Mouse (Mus musculus) E14TG2a.4 (cell line): ENCODE data around the gene Atp6v1e1.

Experiments used
- H3K27me3 ChIP-seq: 2 replicates; pipeline ENCODE4 v1.6.1; 2014; ENCODE audit warnings: low read length, control low read depth; ENCODE audit not compliant: insufficient read depth
- H3K36me3 ChIP-seq: 2 replicates; pipeline ENCODE4 v1.6.1; 2014; ENCODE audit warnings: low read length, control low read depth; ENCODE audit not compliant: insufficient read depth
- H3K4me1 ChIP-seq: replicated peaks from 2 replicates; pipeline ENCODE4 v1.6.1; 2014; ENCODE audit warnings: low read depth, low read length, control low read depth
- H3K4me3 ChIP-seq: replicated peaks from 2 replicates; pipeline ENCODE4 v1.5.1; 2014; ENCODE audit warnings: mild to moderate bottlenecking, low read length
- H3K9me3 ChIP-seq: 2 replicates; pipeline ENCODE4 v1.6.1; 2014; ENCODE audit warnings: low read length, control low read depth
- CTCF ChIP-seq: conservative IDR thresholded peaks from 2 replicates; pipeline ENCODE4 v1.5.1; 2014; ENCODE audit warnings: low read length
- NANOG ChIP-seq: IDR thresholded peaks from 2 replicates; pipeline ENCODE4 v1.6.1; 2014; ENCODE audit warnings: borderline replicate concordance, low read length, mixed read lengths
- POU5F1 ChIP-seq: IDR thresholded peaks from 2 replicates; pipeline ENCODE4 v1.6.1; 2014; ENCODE audit warnings: low read length, borderline replicate concordance

Atp6v1e1 gene

DNA sequence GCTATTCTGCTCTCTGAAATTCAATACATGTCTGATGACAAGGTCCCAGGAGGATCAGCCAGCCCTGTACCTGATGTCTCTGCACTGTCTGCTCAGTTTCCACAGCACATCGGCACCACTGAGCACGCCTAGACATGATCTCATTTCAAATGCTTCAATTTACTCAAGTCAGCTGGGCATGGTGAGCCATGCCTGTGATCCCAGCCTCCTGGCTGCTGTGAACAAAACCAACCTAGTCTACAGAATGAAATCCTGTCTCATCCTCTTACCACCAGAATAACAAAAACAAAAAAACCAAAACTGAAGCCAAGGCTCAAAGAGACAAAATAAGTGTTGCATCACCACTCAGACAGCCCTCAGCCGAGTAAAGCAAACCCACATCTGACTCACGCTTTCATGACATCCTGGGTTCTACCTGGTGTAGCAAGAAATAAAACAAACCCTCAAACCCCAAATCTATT lies 23.0 kb downstream of the Atp6v1e1 start:
- H3K9me3 ChIP-seq = no peaks in the 10 kb centered on the region
- peaks cover 8% of the 10 kb centered on the region; the same call in 1 of the 2 replicates for H3K4me1 ChIP-seq
- TF ChIP-seq CTCF (no peak), NANOG (no peak), POU5F1 (no peak)
- no peaks in the 10 kb centered on the region for H3K27me3 ChIP-seq
- H3K36me3 ChIP-seq = peaks cover 100% of the 10 kb centered on the region
- H3K4me3 ChIP-seq = no peak overlapping the region

- H3K27me3 ChIP-seq = no peaks in the 10 kb centered on the region
- peaks cover 100% of the 10 kb centered on the region for H3K36me3 ChIP-seq
- H3K4me3 ChIP-seq = no peak overlapping the region
- no peak for TF ChIP-seq POU5F1
- TF ChIP-seq NANOG = no peak
- H3K9me3 ChIP-seq = no peaks in the 10 kb centered on the region
- H3K4me1 ChIP-seq = peaks cover 5% of the 10 kb centered on the region; the same call in 1 of the 2 replicates
Measured at GRCm38 (mm10) chr6:120798905-120799304, 23.7 kb downstream of the Atp6v1e1 start.

GRCm38 (mm10) chr6:120798019-120798418 lies 24.6 kb downstream of the Atp6v1e1 start:
- TF ChIP-seq CTCF (no peak), POU5F1 (no peak), NANOG (no peak)
- no peaks in the 10 kb centered on the region for H3K27me3 ChIP-seq

GRCm38 (mm10) chr6:120796111-120796510 lies 26.5 kb downstream of the Atp6v1e1 start:
- Histone ChIP-seq H3K36me3 (peaks cover 98% of the 10 kb centered on the region), H3K4me1 (peaks cover 28% of the 10 kb centered on the region), H3K9me3 (no peaks in the 10 kb centered on the region), H3K27me3 (no peaks in the 10 kb centered on the region), H3K4me3 (no peak overlapping the region)
- no peak for TF ChIP-seq POU5F1
- TF ChIP-seq CTCF = no peak
- no peak for TF ChIP-seq NANOG

More at GRCm38 (mm10) chr6:120798019-120798418, 24.6 kb downstream of the Atp6v1e1 start:
- Histone ChIP-seq H3K9me3 (no peaks in the 10 kb centered on the region), H3K4me3 (no peak overlapping the region), H3K36me3 (peaks cover 100% of the 10 kb centered on the region), H3K4me1 (peaks cover 13% of the 10 kb centered on the region)

GRCm38 (mm10) chr6:120795422-120796086 lies 27.0 kb downstream of the Atp6v1e1 start:
- Histone ChIP-seq H3K4me3 (no peak overlapping the region), H3K27me3 (no peaks in the 10 kb centered on the region), H3K4me1 (peaks cover 28% of the 10 kb centered on the region), H3K9me3 (no peaks in the 10 kb centered on the region), H3K36me3 (peaks cover 94% of the 10 kb centered on the region)
- TF ChIP-seq CTCF = no peak

DNA sequence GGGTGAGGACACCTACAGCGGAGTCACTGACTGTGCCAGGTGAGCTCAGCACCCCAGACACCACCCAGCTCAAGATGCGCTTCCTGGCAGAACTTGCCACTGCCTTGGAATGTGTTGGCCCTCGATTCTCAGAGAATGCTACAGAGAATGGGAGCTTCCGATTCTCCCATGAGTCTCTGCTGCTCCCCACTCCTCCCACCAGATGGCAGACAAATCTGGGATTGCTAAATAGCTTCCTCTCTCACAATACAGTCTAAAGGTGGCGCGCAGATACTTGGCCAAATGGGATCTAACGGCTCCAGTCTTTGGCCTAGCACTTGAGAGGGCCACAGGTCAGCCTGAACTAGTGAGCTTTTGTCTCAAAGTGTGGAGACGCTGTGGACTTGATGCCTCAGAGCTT lies 29.6 kb downstream of the Atp6v1e1 start:
- no peak for TF ChIP-seq NANOG
- no peak for TF ChIP-seq POU5F1
- TF ChIP-seq CTCF = 0 out of 2 replicates have a peak, but pooled peaks have one; percentile 25
- Histone ChIP-seq H3K4me1 (peaks cover 25% of the 10 kb centered on the region), H3K4me3 (peak overlapping the region; percentile 1; the same call in 1 of the 2 replicates), H3K9me3 (no peaks in the 10 kb centered on the region), H3K27me3 (no peaks in the 10 kb centered on the region), H3K36me3 (peaks cover 82% of the 10 kb centered on the region)

- Histone ChIP-seq H3K4me3 (no peak overlapping the region), H3K9me3 (no peaks in the 10 kb centered on the region), H3K27me3 (no peaks in the 10 kb centered on the region), H3K4me1 (peaks cover 28% of the 10 kb centered on the region), H3K36me3 (peaks cover 59% of the 10 kb centered on the region)
- TF ChIP-seq CTCF (no peak), NANOG (no peak), POU5F1 (no peak)
Measured at GRCm38 (mm10) chr6:120790717-120791116, 31.9 kb downstream of the Atp6v1e1 start.

GRCm38 (mm10) chr6:120790153-120790552 lies 32.4 kb downstream of the Atp6v1e1 start:
- no peak for TF ChIP-seq NANOG
- no peak for TF ChIP-seq CTCF
- TF ChIP-seq POU5F1 = no peak
- Histone ChIP-seq H3K9me3 (no peaks in the 10 kb centered on the region), H3K4me3 (no peak overlapping the region), H3K4me1 (peaks cover 28% of the 10 kb centered on the region), H3K36me3 (peaks cover 54% of the 10 kb centered on the region), H3K27me3 (no peaks in the 10 kb centered on the region)

- Histone ChIP-seq H3K27me3 (no peaks in the 10 kb centered on the region), H3K9me3 (no peaks in the 10 kb centered on the region), H3K36me3 (peaks cover 41% of the 10 kb centered on the region), H3K4me3 (no peak overlapping the region), H3K4me1 (peaks cover 28% of the 10 kb centered on the region)
- TF ChIP-seq POU5F1 = no peak
- no peak for TF ChIP-seq NANOG
- TF ChIP-seq CTCF = peak; percentile 18
Measured at GRCm38 (mm10) chr6:120788904-120789303, 33.7 kb downstream of the Atp6v1e1 start.
